23 mouse cellular contexts compared by ENCODE assay signal in genomic region chr16:89702406-89702805, GRCm38 (mm10).
DNase-seq lines count a peak whose midpoint lies in the region; ATAC-seq and TF ChIP-seq lines count a peak whose summit lies in the region.
"Had no signal": no experiment of that assay in that cellular context is flagged by ENCODE, and none has a peak within 500 bp of the region (broad histone marks: within the 10 kb centered on the region; RNA-seq: fewer than 3 reads in every experiment).

No protein-coding gene starts in this region.

- no peak overlapping the region for H3K27ac ChIP-seq in forebrain, embryonic 15.5 days (replicated peaks)
- H3K27ac ChIP-seq in forebrain, postnatal 0 days (ENCODE audit: low read depth, low read length): no peak overlapping the region
- H3K27ac ChIP-seq in kidney, embryonic 16.5 days (ENCODE audit: low read length): no peak overlapping the region
- no peak overlapping the region for H3K27ac ChIP-seq in midbrain, embryonic 13.5 days
- H3K27ac ChIP-seq in midbrain, embryonic 10.5 days (replicated peaks): no peak overlapping the region
- no peak overlapping the region for H3K27ac ChIP-seq in embryonic facial prominence, embryonic 13.5 days
- no peak overlapping the region for H3K27ac ChIP-seq in gastrocnemius, adult 2 months
- H3K27ac ChIP-seq: forebrain, embryonic 10.5 days; heart, embryonic 13.5 days; hindbrain, embryonic 13.5 days; liver, embryonic 14.5 days; stomach, postnatal 0 days had no signal

- no peaks in the 10 kb centered on the region for H3K9me3 ChIP-seq in forebrain, embryonic 15.5 days
- no peaks in the 10 kb centered on the region for H3K9me3 ChIP-seq in forebrain, postnatal 0 days (ENCODE audit: low read length)
- no peaks in the 10 kb centered on the region for H3K9me3 ChIP-seq in kidney, embryonic 16.5 days (ENCODE audit: low read length)
- H3K9me3 ChIP-seq in midbrain, embryonic 13.5 days: no peaks in the 10 kb centered on the region
- no peaks in the 10 kb centered on the region for H3K9me3 ChIP-seq in midbrain, embryonic 10.5 days (replicated peaks)
- H3K9me3 ChIP-seq in embryonic facial prominence, embryonic 13.5 days: no peaks in the 10 kb centered on the region
- H3K9me3 ChIP-seq: forebrain, embryonic 10.5 days; heart, embryonic 13.5 days; hindbrain, embryonic 13.5 days had no signal

- WGBS in forebrain, embryonic 15.5 days: 91% methylated on average over 2 of the region's 2 CpGs
- 98% methylated on average over 2 of the region's 2 CpGs for WGBS in forebrain, postnatal 0 days
- WGBS in kidney, embryonic 16.5 days: 98% methylated on average over 2 of the region's 2 CpGs
- 95% methylated on average over 2 of the region's 2 CpGs for WGBS in midbrain, embryonic 13.5 days
- 95% methylated on average over 2 of the region's 2 CpGs for WGBS in midbrain, embryonic 10.5 days
- 93% methylated on average over 2 of the region's 2 CpGs for WGBS in embryonic facial prominence, embryonic 13.5 days

- peak; percentile 51; the same call in 1 of the 2 replicates for ATAC-seq in forebrain, embryonic 15.5 days (replicated peaks)
- ATAC-seq in forebrain, postnatal 0 days: no peak
- 0 out of 2 replicates have a peak, but pooled peaks have one; percentile 13 for ATAC-seq in kidney, embryonic 16.5 days (ENCODE audit: low FRiP score, low TSS enrichment)
- ATAC-seq in midbrain, embryonic 13.5 days: 0 out of 2 replicates have a peak, but pooled peaks have one; percentile 24
- ATAC-seq in embryonic facial prominence, embryonic 13.5 days (ENCODE audit: insufficient number of reproducible peaks, insufficient read depth, low FRiP score, low TSS enrichment, low read depth): peak; percentile 46; the same call in 1 of the 2 replicates
- ATAC-seq: intestine, postnatal 0 days had no signal

- no peak for TF ChIP-seq CTCF in forebrain, postnatal 0 days (IDR thresholded peaks at IDR 0.05; ENCODE audit: low read depth)
- TF ChIP-seq CTCF in gastrocnemius, adult 2 months (IDR thresholded peaks at IDR 0.05): no peak

- no peak overlapping the region for H3K4me3 ChIP-seq in forebrain, embryonic 15.5 days
- no peak overlapping the region for H3K4me3 ChIP-seq in forebrain, postnatal 0 days (ENCODE audit: low read depth, low read length)
- H3K4me3 ChIP-seq in kidney, embryonic 16.5 days (ENCODE audit: low read length): no peak overlapping the region
- H3K4me3 ChIP-seq in midbrain, embryonic 13.5 days (replicated peaks): no peak overlapping the region
- no peak overlapping the region for H3K4me3 ChIP-seq in midbrain, embryonic 10.5 days
- H3K4me3 ChIP-seq in embryonic facial prominence, embryonic 13.5 days: no peak overlapping the region
- no peak overlapping the region for H3K4me3 ChIP-seq in gastrocnemius, adult 2 months
- H3K4me3 ChIP-seq: forebrain, embryonic 10.5 days; heart, embryonic 13.5 days; hindbrain, embryonic 13.5 days had no signal

- H3K4me2 ChIP-seq in forebrain, embryonic 15.5 days (replicated peaks): no peak overlapping the region
- H3K4me2 ChIP-seq in forebrain, postnatal 0 days (ENCODE audit: low read depth): no peak overlapping the region
- no peak overlapping the region for H3K4me2 ChIP-seq in kidney, embryonic 16.5 days (replicated peaks; ENCODE audit: low read depth, low read length)
- no peak overlapping the region for H3K4me2 ChIP-seq in midbrain, embryonic 13.5 days (replicated peaks)
- no peak overlapping the region for H3K4me2 ChIP-seq in embryonic facial prominence, embryonic 13.5 days
- H3K4me2 ChIP-seq: heart, embryonic 13.5 days; hindbrain, embryonic 13.5 days had no signal

- H3K36me3 ChIP-seq in forebrain, embryonic 15.5 days: no peaks in the 10 kb centered on the region
- H3K36me3 ChIP-seq in forebrain, postnatal 0 days (ENCODE audit: insufficient read depth): no peaks in the 10 kb centered on the region
- no peaks in the 10 kb centered on the region for H3K36me3 ChIP-seq in kidney, embryonic 16.5 days (ENCODE audit: insufficient read depth, low read length)
- H3K36me3 ChIP-seq in midbrain, embryonic 13.5 days: no peaks in the 10 kb centered on the region
- H3K36me3 ChIP-seq in midbrain, embryonic 10.5 days: no peaks in the 10 kb centered on the region
- no peaks in the 10 kb centered on the region for H3K36me3 ChIP-seq in embryonic facial prominence, embryonic 13.5 days
- H3K36me3 ChIP-seq: forebrain, embryonic 10.5 days; heart, embryonic 13.5 days; hindbrain, embryonic 13.5 days had no signal

- no peaks in the 10 kb centered on the region for H3K27me3 ChIP-seq in forebrain, embryonic 15.5 days
- no peaks in the 10 kb centered on the region for H3K27me3 ChIP-seq in forebrain, postnatal 0 days (ENCODE audit: insufficient read depth, low read length)
- H3K27me3 ChIP-seq in kidney, embryonic 16.5 days (ENCODE audit: insufficient read depth, low read length): no peaks in the 10 kb centered on the region
- H3K27me3 ChIP-seq in midbrain, embryonic 13.5 days: no peaks in the 10 kb centered on the region
- H3K27me3 ChIP-seq in midbrain, embryonic 10.5 days (ENCODE audit: low read depth, poor library complexity, severe bottlenecking): no peaks in the 10 kb centered on the region
- H3K27me3 ChIP-seq in embryonic facial prominence, embryonic 13.5 days: no peaks in the 10 kb centered on the region
- H3K27me3 ChIP-seq: heart, embryonic 13.5 days; hindbrain, embryonic 13.5 days had no signal

- intact Hi-C loops in gastrocnemius, adult 2 months (cut with DNase I): no loop called here

- no peaks in the 10 kb centered on the region for H3K4me1 ChIP-seq in forebrain, embryonic 15.5 days
- H3K4me1 ChIP-seq in forebrain, postnatal 0 days (ENCODE audit: insufficient read depth): no peaks in the 10 kb centered on the region
- peaks cover 7% of the 10 kb centered on the region for H3K4me1 ChIP-seq in kidney, embryonic 16.5 days (ENCODE audit: insufficient read depth, low read length)
- peaks cover 9% of the 10 kb centered on the region for H3K4me1 ChIP-seq in midbrain, embryonic 13.5 days (replicated peaks)
- peaks cover 27% of the 10 kb centered on the region for H3K4me1 ChIP-seq in midbrain, embryonic 10.5 days
- no peaks in the 10 kb centered on the region for H3K4me1 ChIP-seq in embryonic facial prominence, embryonic 13.5 days

- no peak overlapping the region for H3K9ac ChIP-seq in forebrain, embryonic 15.5 days (replicated peaks)
- H3K9ac ChIP-seq in forebrain, postnatal 0 days: no peak overlapping the region
- no peak overlapping the region for H3K9ac ChIP-seq in kidney, embryonic 16.5 days (replicated peaks; ENCODE audit: low read length)
- H3K9ac ChIP-seq in midbrain, embryonic 13.5 days (replicated peaks): no peak overlapping the region
- H3K9ac ChIP-seq in embryonic facial prominence, embryonic 13.5 days: no peak overlapping the region
- H3K9ac ChIP-seq: heart, embryonic 13.5 days; hindbrain, embryonic 13.5 days; liver, embryonic 14.5 days had no signal

- DNase-seq in forebrain, postnatal 0 days: no peak
- no peak for DNase-seq in kidney, adult 11 months
- no peak for DNase-seq in midbrain, embryonic 10.5 days (ENCODE audit: low spot score)
- DNase-seq in gastrocnemius, adult 2 months: no peak
- DNase-seq: adrenal gland, postnatal 25 days; cerebellum, adult 11-12 months; cerebellum, adult 9-11 months; heart, postnatal 36 days; liver; lung, adult 2 months; lung, postnatal 14 days; thymus, adult 18-20 months; thymus, postnatal 25 days had no signal
